Mouse (Mus musculus) layer of hippocampus, adult 18-20 months (tissue): ENCODE measurements around the gene 4931406C07Rik. TPM values are rescaled to one million over a fixed set of nuclear protein-coding genes. Genes with fewer than 3 reads are reported as not detected.

Source experiments
- DNase-seq, 2 experiments: peaks; one replicate each; pipeline ENCODE4 v3.0.0; 2022; ENCODE audit warnings: low spot score in 2 of 2
- total RNA-seq, 2 experiments: library from RNA; stranded (reverse); gene quantifications; 2 replicates each; pipeline ENCODE4 v1.2.3; 2021

4931406C07Rik gene
- total RNA-seq, 2 experiments from 2014 or later = 16.7 to 18.2 TPM

DNA sequence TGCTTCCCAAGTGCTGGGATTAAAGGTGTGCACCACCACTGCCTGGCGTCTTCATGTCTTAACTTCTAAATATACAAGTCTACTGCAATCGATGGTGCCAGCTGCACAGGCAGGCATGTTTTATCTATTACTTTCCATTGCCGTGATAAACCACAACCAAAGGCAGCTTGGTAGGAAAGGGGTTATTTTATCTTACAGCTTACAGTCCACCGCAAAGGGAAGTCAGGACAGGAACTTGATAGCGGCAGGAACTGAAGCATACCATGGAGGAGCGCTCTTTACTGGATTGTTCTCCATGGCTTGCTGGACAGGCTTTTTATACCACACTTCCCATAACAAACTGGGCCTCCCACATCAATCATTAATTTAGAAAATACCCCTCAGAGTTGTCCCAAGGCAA is 17.0 kb downstream of the 4931406C07Rik start:
- no peak for DNase-seq

DNA sequence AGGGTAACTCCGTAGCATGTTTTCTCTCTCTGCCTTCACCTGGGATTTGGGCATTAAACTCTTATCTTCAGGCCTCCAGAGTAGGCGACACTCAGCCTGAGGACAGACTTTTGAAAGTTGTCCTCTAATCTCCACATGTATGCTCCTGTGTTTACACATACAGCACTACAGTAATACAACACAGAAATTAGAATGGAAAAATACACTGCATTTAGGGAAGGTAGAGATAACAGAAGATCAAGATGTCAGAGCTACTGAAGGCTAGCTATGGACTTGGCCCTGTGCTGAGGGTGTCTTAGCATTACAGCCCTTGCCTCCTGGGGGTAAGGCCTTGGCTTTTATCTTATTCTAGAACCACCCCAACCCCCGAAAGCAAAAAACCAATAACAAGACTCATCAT is 17.8 kb downstream of the 4931406C07Rik start:
- no peak for DNase-seq

DNA sequence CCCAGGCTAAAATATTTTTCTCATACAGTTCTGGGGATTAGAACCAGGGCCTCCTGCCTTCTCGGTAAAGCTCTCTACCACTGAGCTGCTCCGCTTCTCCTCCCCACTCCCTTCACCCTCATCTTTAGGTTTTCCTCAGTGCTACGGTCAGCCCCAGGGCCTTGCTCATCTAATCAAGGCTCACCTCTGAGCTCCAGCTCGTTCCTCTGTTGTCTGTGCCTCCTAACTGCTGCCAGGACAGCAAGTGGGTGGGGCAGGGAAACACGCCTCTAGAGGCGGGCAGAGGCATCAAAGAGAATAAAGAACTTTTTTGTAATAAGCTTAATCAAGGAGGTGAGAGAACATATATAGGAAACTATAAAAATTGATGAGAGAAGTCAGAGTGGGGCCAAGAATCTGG is 18.4 kb downstream of the 4931406C07Rik start:
- DNase-seq = no peak

DNA sequence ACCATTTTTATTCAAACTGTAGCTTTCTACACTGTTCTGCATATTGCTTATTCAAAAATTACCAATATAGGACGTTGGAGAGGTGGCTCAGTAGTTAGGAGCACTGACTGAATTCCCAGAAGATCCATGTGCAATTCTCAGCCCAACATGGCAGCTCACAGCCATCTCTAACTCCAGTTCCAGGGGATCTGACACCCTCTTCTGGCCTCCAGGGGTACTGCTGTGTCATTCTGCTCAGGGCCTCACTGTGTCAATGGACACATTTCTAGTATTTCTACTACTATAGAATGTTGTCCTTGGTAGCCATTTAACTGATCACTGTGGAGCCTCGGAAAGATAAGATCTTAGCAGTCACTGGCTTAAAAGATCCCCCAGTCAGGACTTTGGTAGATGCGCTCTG is 20.8 kb downstream of the 4931406C07Rik start:
- DNase-seq = no peak

DNA sequence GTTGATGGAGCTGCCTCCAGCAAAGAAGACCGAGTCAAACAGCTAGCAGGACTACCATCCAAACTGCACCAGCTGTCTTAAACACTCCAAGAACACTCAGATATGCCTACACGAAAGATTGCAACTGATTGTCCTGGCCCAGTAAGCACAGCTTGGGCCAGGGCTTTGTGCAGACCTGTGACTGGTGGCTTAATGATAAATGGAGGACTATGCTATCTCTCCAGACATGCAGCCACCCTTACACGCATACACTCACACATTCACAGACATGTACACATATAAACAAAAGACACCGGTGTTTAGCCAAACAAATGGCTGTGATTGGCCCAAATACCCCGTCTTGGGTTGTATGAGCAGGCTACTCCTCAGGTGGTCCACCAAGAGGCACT is 25.8 kb downstream of the 4931406C07Rik start:
- no peak for DNase-seq

DNA sequence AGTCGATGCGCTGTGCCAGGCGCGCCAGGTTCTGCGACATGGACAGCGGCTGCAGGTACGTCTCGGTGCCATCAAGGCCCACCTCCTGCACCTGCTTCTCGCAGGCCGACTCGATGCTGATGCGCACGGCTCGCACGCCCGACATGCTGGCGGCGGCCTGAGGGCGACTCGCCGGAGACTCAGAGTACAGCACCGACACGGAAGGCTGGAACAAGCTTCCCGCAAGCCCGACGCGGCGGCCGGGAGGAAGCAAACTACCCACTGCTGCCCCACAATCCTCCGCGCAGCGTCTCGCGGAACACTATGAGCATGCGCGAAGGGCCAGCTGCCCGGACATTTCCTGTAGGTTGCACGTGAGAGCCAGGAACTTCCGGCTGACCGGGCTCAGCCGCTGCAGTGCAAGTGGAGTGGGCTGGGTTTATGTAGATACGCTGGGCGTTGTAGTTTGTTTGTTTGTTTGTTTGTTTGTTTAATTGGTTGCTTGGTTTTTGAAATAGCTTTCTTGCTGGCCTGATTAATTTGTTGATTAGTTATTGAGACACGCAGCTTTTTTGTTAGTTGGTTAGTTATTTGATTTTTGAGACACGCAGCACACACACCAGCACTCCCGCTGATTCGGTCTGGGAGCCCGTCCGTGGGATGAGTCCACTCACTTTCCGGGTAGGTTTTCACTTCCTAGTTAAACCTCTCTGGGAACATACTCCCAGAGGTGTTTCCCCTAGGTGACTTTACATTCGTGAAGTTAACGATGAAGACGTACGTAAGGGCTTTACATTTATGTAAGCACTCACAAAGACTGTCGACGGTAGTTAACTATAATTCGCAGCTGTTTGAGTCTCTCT is 26.4 kb downstream of the 4931406C07Rik start, which contains the start of gene Med17:
Med17 (minus strand) TSS at position 283 of the 842 bp plus-strand sequence.
- DNase-seq = peak; percentile 91 to 97

DNA sequence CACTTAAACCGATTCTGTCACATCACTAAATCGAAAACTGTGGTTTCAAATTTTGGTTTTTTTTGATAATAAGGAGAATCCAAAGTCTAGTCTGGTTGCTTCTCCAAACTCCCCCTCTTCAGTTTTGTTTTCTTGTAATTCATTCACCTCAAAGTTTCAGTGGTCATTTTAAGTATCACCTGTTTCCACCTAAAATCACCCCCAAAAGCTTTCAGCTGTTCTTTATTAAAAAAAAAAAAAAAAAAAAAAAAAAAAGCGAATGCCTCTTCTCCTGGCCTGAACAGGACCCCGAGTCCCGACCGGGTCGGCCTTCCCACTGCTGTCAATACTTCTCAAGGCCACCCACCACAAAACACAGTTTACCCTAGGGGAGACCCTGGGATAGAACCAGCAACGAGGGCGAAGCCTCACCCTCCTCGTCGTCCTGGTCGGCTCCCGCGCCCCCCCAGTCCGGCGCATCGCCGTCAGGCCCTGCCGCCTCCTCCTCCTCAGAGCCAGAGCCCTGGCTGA is 27.1 kb downstream of the 4931406C07Rik start:
- DNase-seq = no peak

DNA sequence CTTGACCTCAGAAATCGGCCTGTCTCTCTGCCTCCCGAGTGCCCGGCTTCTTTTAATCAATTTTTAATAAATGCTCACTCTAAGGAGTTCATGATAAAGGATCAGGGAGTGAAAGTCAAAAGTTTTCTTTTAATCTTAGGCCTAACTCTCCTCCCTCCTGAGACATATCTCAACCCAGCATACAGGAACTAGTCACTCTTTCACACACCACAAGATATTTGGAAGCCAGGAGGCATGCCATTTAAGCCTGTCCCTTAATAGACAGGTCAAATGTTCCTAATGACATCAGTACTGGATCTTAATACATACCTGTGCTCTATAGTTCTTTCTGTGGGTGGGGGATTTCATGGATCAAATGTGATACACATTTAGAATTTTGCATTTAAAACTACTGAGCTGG is 27.9 kb downstream of the 4931406C07Rik start:
- no peak for DNase-seq

DNA sequence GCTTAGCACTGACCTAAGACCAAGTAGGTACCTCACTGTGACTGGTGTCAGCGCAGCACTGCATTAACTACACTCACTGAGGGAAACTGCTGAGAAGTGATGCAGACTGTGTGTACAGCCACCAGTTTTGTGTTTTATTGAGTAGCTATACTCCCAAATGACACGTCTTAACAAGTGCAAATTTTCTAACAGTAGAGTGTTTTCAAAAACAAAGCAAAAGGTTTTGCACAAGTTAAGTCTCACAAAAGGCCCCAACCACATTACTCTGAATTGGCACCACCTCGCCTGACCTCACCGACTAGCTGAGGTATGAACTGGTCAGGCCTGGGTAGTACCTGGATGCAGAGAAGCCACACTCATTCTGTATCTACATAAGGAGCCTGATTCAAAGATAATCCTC is 29.4 kb downstream of the 4931406C07Rik start:
- no peak for DNase-seq

DNA sequence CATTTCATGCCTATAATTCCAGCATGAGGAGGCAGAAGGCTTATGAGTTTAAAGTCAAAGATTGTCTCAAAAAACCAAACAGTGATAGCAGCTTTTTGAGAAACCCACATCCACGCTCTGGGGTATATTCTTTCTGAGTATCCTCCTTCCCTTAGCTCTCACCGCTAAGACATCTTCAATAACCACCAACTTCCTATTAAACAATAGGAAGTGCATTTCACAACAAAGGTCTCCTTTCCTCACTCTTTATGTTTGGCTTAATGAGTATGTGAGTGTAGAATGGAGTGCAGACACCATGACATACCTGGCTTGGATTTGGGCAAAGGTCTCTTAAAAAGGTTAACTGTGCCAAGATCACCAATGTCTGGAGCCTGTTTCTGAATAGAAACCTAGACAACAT is 32.3 kb downstream of the 4931406C07Rik start:
- no peak for DNase-seq

DNA sequence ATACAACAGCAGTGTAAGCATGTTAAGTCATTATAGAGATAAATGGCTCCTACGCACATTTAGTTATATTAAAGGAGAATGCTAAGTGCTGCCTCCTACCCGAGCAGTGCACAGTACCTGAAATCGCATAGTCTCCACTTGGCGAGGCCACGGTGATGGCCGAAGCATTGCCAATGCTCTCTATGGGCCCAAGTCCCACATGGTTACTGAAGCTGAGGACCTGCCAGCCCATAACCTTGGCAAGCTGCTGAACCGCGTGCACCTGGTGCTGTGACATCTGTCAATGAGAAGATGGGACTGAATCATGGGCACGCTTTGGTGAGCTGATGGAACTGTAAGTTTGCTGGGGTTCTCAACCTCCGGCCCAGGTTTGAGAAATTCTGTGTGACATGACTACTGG is 42.8 kb downstream of the 4931406C07Rik start:
- no peak for DNase-seq

DNA sequence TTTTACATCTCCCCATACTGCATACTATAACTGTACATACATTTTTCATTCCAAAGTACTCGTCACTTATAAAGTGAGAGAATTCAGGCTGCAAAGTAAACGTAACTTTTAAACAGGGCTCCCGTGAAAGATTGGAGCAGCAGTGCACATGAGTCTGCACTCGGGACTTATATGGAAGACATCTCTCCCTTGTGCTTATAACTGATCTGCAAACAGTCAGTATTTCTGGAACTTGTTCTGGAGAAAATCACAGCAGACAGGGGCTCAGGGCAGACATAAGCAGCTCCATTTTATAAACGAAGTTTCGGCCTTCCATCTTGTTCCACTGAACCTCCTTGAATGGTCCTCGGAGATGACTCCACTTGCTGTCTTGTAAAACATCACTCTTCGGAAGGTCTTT is 44.3 kb downstream of the 4931406C07Rik start:
- no peak for DNase-seq

DNA sequence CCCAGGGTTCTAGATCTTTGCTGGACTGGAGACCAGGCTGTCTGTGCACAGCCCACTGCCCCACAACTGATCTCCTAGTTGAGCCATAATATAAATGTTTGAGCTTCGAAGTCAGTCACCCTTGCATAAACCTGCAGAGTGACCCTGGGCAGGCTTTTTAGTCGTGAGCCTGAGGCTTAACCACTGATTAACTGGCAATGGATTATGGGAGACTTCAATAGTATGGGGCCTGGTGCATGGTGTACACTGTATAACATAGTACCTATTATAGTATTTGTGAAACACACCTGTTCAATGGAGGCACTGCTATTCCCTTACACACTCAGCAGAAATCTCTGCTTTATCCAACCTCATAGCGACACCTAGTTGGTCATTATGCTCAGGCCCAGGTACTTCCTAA is 50.0 kb downstream of the 4931406C07Rik start:
- DNase-seq = no peak

DNA sequence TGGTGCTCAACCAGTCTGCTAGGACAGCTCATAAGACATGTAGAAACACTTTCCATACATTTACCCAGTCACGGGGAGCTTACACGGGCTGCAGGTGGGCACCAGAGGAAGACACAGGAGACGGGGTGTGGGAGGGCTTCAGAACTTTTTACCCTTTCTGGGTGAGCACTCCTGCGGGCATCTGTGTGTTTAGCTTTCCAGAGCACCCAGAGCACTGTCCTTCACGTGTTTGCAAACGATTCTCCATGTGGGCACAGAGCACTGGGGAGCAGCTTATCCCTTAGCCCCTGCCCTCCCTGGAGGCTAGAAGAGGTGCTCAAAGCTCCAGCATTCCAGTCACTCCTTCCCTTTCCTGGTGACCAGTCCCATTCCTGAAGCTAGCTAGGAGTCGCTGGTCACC is 51.7 kb downstream of the 4931406C07Rik start:
- DNase-seq = no peak

DNA sequence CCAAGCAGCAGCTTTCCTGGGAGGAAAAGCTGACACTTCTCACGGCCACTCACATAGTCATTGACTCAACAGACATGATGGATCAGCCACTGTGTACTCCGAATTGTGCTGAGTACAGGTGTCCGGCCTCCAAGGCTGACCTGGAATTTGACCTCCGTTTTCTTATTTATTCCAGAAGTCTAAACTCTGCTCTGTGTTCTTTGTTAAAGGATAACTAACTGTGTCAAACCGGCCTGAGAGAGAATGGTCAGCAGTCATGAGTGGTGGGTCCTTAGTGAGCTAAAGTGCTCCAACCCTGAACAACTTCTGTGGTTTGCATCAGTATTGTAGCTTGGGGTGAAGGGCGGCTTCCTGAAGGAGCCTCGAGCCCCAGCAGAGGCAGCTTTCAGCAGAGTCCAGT is 54.1 kb downstream of the 4931406C07Rik start:
- no peak for DNase-seq

DNA sequence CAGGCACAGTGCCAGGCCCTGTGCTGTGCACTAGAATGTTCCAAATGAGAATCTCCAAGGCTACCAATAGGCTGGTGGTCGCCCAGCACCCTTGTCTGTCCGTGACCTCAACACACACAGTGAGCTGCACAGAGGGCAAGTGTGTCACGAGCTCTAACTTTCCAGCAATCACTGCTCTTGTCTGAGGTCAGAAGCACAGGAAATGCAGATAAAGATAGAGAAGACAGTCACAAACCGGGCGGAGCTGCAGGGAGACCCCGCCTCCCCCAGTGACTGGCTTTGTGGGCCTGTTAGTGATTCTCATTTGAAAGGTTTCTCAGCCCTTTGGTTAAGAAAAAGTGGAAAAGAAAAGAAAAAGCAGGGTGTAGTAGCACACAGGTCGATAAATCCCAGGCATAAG is 55.9 kb downstream of the 4931406C07Rik start:
- DNase-seq = no peak

DNA sequence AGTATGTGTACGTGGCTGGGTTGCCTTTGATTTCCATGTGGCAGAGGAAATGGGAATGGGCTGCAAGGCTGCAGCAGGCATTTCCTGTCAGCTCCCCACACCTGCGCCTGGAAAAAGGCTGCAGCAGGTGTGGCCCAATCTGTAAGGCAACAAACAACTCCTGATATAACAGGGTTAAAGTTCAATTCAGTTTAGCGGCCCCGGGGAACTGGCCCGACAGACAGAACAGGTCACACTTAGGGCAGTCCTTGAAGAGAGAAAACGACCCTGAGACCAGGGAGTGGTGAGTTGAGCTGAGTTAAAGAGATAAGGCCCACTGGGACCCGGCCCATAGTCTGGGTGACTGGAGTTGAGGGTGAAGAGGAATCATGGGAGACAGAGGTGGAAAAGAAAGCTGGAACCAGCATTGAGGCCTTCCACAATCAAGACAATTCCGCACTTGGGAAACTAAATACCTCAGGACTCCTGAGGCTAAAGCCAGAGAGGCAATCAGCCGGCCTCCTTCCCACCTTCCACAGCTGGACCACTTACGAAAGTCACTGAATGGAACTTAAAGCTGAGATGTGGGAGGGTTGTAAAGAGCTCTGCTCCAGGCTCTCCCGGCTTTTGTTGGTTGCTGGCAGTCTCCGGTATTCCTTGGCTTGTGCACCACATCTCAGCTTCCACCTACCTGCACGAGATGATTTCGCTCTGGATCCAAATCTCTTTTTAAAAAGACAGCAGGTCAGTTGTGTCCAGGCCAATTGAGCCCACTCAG is 60.8 kb downstream of the 4931406C07Rik start:
- DNase-seq = no peak

DNA sequence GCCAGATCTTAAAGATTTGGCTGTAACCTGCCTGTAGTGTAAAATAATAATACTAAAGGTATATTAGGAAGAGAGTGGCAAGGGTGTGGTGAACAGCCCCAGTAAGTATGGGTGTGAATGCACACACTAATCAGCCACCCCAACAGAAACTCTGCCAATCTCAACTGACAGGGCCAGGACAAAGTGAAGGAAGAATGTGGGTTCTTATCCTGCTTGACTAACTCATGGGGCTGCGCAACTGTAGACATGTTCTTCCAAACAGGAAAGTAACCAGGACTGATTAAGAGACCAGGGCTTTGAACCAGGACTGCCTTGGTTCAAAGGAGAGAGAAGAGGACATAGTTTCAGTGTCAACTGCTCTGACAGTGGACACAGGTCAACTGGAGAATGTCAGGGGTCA is 64.1 kb downstream of the 4931406C07Rik start:
- DNase-seq = no peak

DNA sequence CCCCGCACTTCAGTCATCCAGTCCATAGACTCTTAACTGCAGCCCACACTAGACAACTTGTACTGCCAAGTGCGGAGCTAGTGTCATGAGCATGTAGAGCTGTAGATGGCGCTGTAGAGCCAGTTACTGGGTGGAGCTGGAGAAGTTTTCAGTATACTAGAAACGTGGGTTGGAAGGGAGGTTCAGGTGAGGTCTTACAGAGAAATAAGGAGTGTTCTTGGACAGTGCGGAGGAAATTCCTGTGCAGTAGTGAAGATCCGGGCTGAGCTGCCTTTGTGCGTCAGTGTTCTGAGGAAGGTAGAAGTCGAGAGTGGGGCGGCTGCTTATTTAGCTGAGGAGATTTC is 64.7 kb downstream of the 4931406C07Rik start:
- peak in 1 of 2 experiments; percentile 34 for DNase-seq

DNA sequence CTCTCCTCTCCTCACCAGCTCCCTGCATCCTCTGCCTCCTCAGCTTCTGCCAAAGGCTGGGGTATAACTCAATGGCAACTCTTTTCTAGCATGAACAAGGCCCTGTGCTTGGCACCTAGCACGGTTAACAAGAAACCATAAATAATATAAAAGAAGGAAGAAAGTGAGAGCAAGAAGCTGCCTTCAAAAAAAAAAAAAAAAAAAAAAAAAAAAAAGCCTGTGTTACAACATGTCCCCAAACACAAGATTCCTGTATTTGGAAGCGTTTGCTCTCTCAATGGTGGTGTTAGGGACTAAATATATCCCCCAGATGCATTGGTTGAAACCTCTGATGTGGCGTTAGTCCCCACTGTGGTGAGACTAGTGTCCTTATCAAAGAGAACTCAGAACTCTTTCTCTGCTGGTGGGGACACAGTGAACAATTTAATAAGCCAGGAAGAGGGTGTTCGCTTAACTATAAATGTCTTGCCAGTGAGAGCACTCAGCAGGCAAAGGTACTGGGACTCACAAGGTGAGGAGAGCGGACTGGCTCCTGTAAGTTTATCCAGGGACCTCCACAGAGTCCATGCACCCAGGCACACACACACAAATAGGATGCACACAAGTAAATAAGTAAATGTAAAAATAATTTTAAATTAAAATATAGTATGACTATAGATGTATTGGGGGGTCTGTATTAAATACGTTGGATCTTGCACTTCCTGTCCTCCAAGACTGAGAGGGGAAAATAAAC is 65.2 kb downstream of the 4931406C07Rik start:
- DNase-seq = no peak

DNA sequence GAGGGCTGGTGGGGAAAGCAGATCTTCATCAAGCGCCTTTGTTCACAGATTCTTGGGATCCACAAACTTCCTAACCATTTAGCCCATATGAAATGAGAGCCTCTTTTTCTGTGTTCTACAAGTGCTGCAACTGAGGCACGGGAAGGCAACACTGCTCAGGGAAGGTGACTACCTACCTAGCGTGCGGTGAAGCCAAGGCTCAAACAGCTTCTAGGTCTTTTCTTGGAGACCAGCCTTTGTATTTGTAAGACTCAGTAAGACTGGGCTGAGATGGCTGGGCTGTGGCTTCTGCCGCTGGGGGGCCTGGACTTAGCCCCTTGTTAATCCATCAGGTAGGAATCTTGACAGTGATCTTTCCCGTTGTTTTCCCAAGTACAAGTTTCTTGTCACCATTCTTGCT is 66.2 kb downstream of the 4931406C07Rik start:
- DNase-seq = no peak
